Mouse (Mus musculus): ENCODE measurements around the gene Tatdn2.
"Not testable (repeated sequence)": the region's sequence is repeated elsewhere in the genome, so short reads cannot be mapped to it uniquely, and the experiment has no call there.

Tatdn2 gene

GRCm38 (mm10) chr6:113668287-113669154, 28.3 kb upstream of the Tatdn2 start:
- CTCF ChIA-PET: interaction anchor here (0.7 to 1.0 kb wide), 3 partner anchors 9 to 30 kb away, joined by 4 to 11 read pairs (median 4); partner anchors contain the start of gene Irak2

GRCm38 (mm10) chr6:113669821-113670220, 27.0 kb upstream of the Tatdn2 start:
- CTCF ChIA-PET: no interaction called here

- CTCF ChIA-PET: not testable (repeated sequence)
Observed at GRCm38 (mm10) chr6:113672029-113672428, 24.8 kb upstream of the Tatdn2 start.

GRCm38 (mm10) chr6:113672989-113673388, 23.9 kb upstream of the Tatdn2 start:
- CTCF ChIA-PET: interaction anchor here (0.9 kb wide), 1 partner anchor 14 kb away, joined by 3 read pairs; no protein-coding TSS in a partner anchor

GRCm38 (mm10) chr6:113675234-113675633, 21.6 kb upstream of the Tatdn2 start:
- CTCF ChIA-PET: no interaction called here

GRCm38 (mm10) chr6:113675991-113676390, 20.9 kb upstream of the Tatdn2 start:
- CTCF ChIA-PET: interaction anchor here (1.0 kb wide), 1 partner anchor 17 kb away, joined by 3 read pairs; no protein-coding TSS in a partner anchor

GRCm38 (mm10) chr6:113677070-113677734, 19.6 kb upstream of the Tatdn2 start:
- CTCF ChIA-PET: interaction anchor here (0.7 to 1.1 kb wide), 2 partner anchors 23 to 38 kb away, joined by 3 to 6 read pairs; no protein-coding TSS in a partner anchor

- CTCF ChIA-PET: no interaction called here
Observed at GRCm38 (mm10) chr6:113678246-113679012, 18.4 kb upstream of the Tatdn2 start.

- CTCF ChIA-PET: no interaction called here
Observed at GRCm38 (mm10) chr6:113679993-113680566, 16.8 kb upstream of the Tatdn2 start.

GRCm38 (mm10) chr6:113681271-113681670, 15.6 kb upstream of the Tatdn2 start:
- CTCF ChIA-PET: interaction anchor here (0.7 to 1.3 kb wide), 2 partner anchors 15 to 43 kb away, joined by 4 to 5 read pairs; partner anchors contain the start of gene Irak2

GRCm38 (mm10) chr6:113683081-113683825, 13.6 kb upstream of the Tatdn2 start:
- CTCF ChIA-PET: interaction anchor here (0.6 to 0.7 kb wide), 2 partner anchors 20 to 67 kb away, joined by 6 to 8 read pairs; no protein-coding TSS in a partner anchor

GRCm38 (mm10) chr6:113686551-113687125, 10.2 kb upstream of the Tatdn2 start:
- CTCF ChIA-PET: no interaction called here

- CTCF ChIA-PET: no interaction called here
Observed at GRCm38 (mm10) chr6:113690008-113690399, 6.8 kb upstream of the Tatdn2 start.

- CTCF ChIA-PET: no interaction called here
Observed at GRCm38 (mm10) chr6:113690400-113691083, 6.3 kb upstream of the Tatdn2 start.

GRCm38 (mm10) chr6:113691084-113691462, 5.8 kb upstream of the Tatdn2 start:
- CTCF ChIA-PET: no interaction called here

- CTCF ChIA-PET: interaction anchor here (0.7 kb wide), 1 partner anchor 73 kb away, joined by 3 read pairs; no protein-coding TSS in a partner anchor
Observed at GRCm38 (mm10) chr6:113692661-113693133, 4.2 kb upstream of the Tatdn2 start.

GRCm38 (mm10) chr6:113693377-113693776, 3.5 kb upstream of the Tatdn2 start:
- CTCF ChIA-PET: no interaction called here

- CTCF ChIA-PET: interaction anchor here (0.7 kb wide), 1 partner anchor 19 kb away, joined by 3 read pairs; no protein-coding TSS in a partner anchor
Observed at GRCm38 (mm10) chr6:113695203-113695602, 1.6 kb upstream of the Tatdn2 start.

GRCm38 (mm10) chr6:113695766-113696355, 989 bp upstream of the Tatdn2 start:
- CTCF ChIA-PET: interaction anchor here (0.7 to 0.8 kb wide), 2 partner anchors 15 to 41 kb away, joined by 3 to 4 read pairs; no protein-coding TSS in a partner anchor

All from spleen, embryonic (tissue).